ENCODE assay signal across 23 mouse cellular contexts in genomic region chr13:90425379-90425778, GRCm38 (mm10).
DNase-seq lines count a peak whose midpoint lies in the region; ATAC-seq and TF ChIP-seq lines count a peak whose summit lies in the region.
"Had no signal": no experiment of that assay in that cellular context is flagged by ENCODE, and none has a peak within 500 bp of the region (broad histone marks: within the 10 kb centered on the region; RNA-seq: fewer than 3 reads in every experiment).

No protein-coding gene starts in this region.

- 37% methylated on average over 1 of the region's 1 CpGs for WGBS in intestine, embryonic 14.5 days
- WGBS in intestine, postnatal 0 days: 67% methylated on average over 1 of the region's 1 CpGs
- 32% methylated on average over 1 of the region's 1 CpGs for WGBS in limb, embryonic 13.5 days
- WGBS in limb, embryonic 10.5 days: 20% methylated on average over 1 of the region's 1 CpGs
- WGBS in embryonic facial prominence, embryonic 10.5 days: 40% methylated on average over 1 of the region's 1 CpGs

- no peaks in the 10 kb centered on the region for H3K27me3 ChIP-seq in intestine, embryonic 14.5 days (replicated peaks; ENCODE audit: control insufficient read depth, insufficient read depth, low read length)
- H3K27me3 ChIP-seq in intestine, postnatal 0 days (replicated peaks; ENCODE audit: control insufficient read depth, insufficient read depth, low read length): no peaks in the 10 kb centered on the region
- H3K27me3 ChIP-seq in limb, embryonic 13.5 days: no peaks in the 10 kb centered on the region
- no peaks in the 10 kb centered on the region for H3K27me3 ChIP-seq in limb, embryonic 10.5 days (ENCODE audit: low read depth, poor library complexity, severe bottlenecking)
- H3K27me3 ChIP-seq in embryonic facial prominence, embryonic 10.5 days (replicated peaks; ENCODE audit: low read depth, poor library complexity, severe bottlenecking): no peaks in the 10 kb centered on the region
- H3K27me3 ChIP-seq: forebrain, embryonic 15.5 days; limb, embryonic 12.5 days; liver, embryonic 12.5 days; midbrain, embryonic 13.5 days; neural tube, embryonic 13.5 days had no signal

- H3K4me2 ChIP-seq in intestine, embryonic 14.5 days (ENCODE audit: low read length): no peak overlapping the region
- H3K4me2 ChIP-seq in intestine, postnatal 0 days (replicated peaks; ENCODE audit: low read depth): no peak overlapping the region
- no peak overlapping the region for H3K4me2 ChIP-seq in limb, embryonic 13.5 days (replicated peaks)
- H3K4me2 ChIP-seq: forebrain, embryonic 15.5 days; limb, embryonic 12.5 days; liver, embryonic 12.5 days; midbrain, embryonic 13.5 days; neural tube, embryonic 13.5 days had no signal

- no peak for TF ChIP-seq CTCF in intestine, postnatal 0 days (IDR thresholded peaks at IDR 0.05; ENCODE audit: low read depth)
- TF ChIP-seq CTCF in brain, embryonic 14.5 days (IDR thresholded peaks at IDR 0.05; ENCODE audit: borderline replicate concordance, extremely low read depth, insufficient read depth, insufficient read length): no peak

- H3K4me3 ChIP-seq in intestine, embryonic 14.5 days (ENCODE audit: low read depth, low read length): no peak overlapping the region
- H3K4me3 ChIP-seq in intestine, postnatal 0 days (ENCODE audit: low read depth, low read length): no peak overlapping the region
- H3K4me3 ChIP-seq in limb, embryonic 13.5 days: no peak overlapping the region
- H3K4me3 ChIP-seq in limb, embryonic 10.5 days: no peak overlapping the region
- no peak overlapping the region for H3K4me3 ChIP-seq in embryonic facial prominence, embryonic 10.5 days
- H3K4me3 ChIP-seq: forebrain, embryonic 15.5 days; heart, embryonic 10.5 days; limb, embryonic 12.5 days; liver, embryonic 12.5 days; midbrain, embryonic 13.5 days; neural tube, embryonic 13.5 days had no signal

- TF ChIP-seq POLR2A in brain, embryonic 14.5 days (IDR thresholded peaks at IDR 0.05; ENCODE audit: borderline replicate concordance, extremely low read depth, insufficient read depth, insufficient read length, poor library complexity, severe bottlenecking): no peak

- ATAC-seq in intestine, embryonic 14.5 days (replicated peaks; ENCODE audit: low FRiP score, low TSS enrichment, low read depth): 0 out of 2 replicates have a peak, but pooled peaks have one; percentile 53
- no peak for ATAC-seq in intestine, postnatal 0 days
- ATAC-seq in limb, embryonic 13.5 days (ENCODE audit: low FRiP score, low read depth): peak; percentile 28; the same call in 1 of the 2 replicates
- ATAC-seq: forebrain, embryonic 15.5 days; hindbrain, postnatal 0 days; liver, embryonic 12.5 days; midbrain, embryonic 13.5 days had no signal

- no peak for DNase-seq in intestine, embryonic 14.5 days (ENCODE audit: low spot score)
- no peak for DNase-seq in limb, embryonic 10.5 days (ENCODE audit: low spot score)
- peak; percentile 4 for DNase-seq in brain, embryonic 14.5 days (ENCODE audit: low read depth)
- DNase-seq in embryonic facial prominence, embryonic 10.5 days (ENCODE audit: low spot score): no peak
- no peak for DNase-seq in layer of hippocampus, adult 8-10 months (ENCODE audit: low spot score in 2 of 2)
- DNase-seq: cerebellum, adult 11-12 months; cerebellum, postnatal 14 days; gastrocnemius, postnatal 10 days; kidney, postnatal 10 days; lung, adult 18-20 months; lung, postnatal 10 days; retina, postnatal 1 day; right cerebral cortex, postnatal 25 days; spleen, adult 18-20 months had no signal

- H3K9me3 ChIP-seq in intestine, embryonic 14.5 days (ENCODE audit: control insufficient read depth, low read length): no peaks in the 10 kb centered on the region
- H3K9me3 ChIP-seq in intestine, postnatal 0 days (ENCODE audit: control insufficient read depth): no peaks in the 10 kb centered on the region
- 0 out of 2 replicates have a peak, but pooled peaks cover 2% of the 10 kb centered on the region for H3K9me3 ChIP-seq in limb, embryonic 13.5 days
- H3K9me3 ChIP-seq in limb, embryonic 10.5 days (replicated peaks): no peaks in the 10 kb centered on the region
- peaks cover 4% of the 10 kb centered on the region; the same call in 1 of the 2 replicates for H3K9me3 ChIP-seq in embryonic facial prominence, embryonic 10.5 days
- H3K9me3 ChIP-seq: forebrain, embryonic 15.5 days; heart, embryonic 10.5 days; liver, embryonic 12.5 days; midbrain, embryonic 13.5 days had no signal

- H3K9ac ChIP-seq in intestine, embryonic 14.5 days (ENCODE audit: low read length): no peak overlapping the region
- no peak overlapping the region for H3K9ac ChIP-seq in intestine, postnatal 0 days (ENCODE audit: low read depth, low read length)
- H3K9ac ChIP-seq in limb, embryonic 13.5 days: no peak overlapping the region
- H3K9ac ChIP-seq: forebrain, embryonic 15.5 days; limb, embryonic 12.5 days; liver, embryonic 12.5 days; midbrain, embryonic 13.5 days; neural tube, embryonic 13.5 days had no signal

- H3K4me1 ChIP-seq in intestine, embryonic 14.5 days (replicated peaks; ENCODE audit: control insufficient read depth, insufficient read depth, low read length): no peaks in the 10 kb centered on the region
- no peaks in the 10 kb centered on the region for H3K4me1 ChIP-seq in intestine, postnatal 0 days (replicated peaks; ENCODE audit: control insufficient read depth, insufficient read depth, low read length)
- H3K4me1 ChIP-seq in limb, embryonic 13.5 days: peaks cover 15% of the 10 kb centered on the region
- peaks cover 6% of the 10 kb centered on the region; the same call in 1 of the 2 replicates for H3K4me1 ChIP-seq in limb, embryonic 10.5 days
- H3K4me1 ChIP-seq in embryonic facial prominence, embryonic 10.5 days: peaks cover 12% of the 10 kb centered on the region
- H3K4me1 ChIP-seq: forebrain, embryonic 15.5 days; heart, embryonic 10.5 days; liver, embryonic 12.5 days; midbrain, embryonic 13.5 days; neural tube, embryonic 13.5 days had no signal

- no peak overlapping the region for H3K27ac ChIP-seq in intestine, embryonic 14.5 days (ENCODE audit: low read depth)
- no peak overlapping the region for H3K27ac ChIP-seq in intestine, postnatal 0 days (ENCODE audit: low read depth, low read length)
- no peak overlapping the region for H3K27ac ChIP-seq in limb, embryonic 13.5 days
- no peak overlapping the region; the same call in 1 of the 2 replicates for H3K27ac ChIP-seq in limb, embryonic 10.5 days
- H3K27ac ChIP-seq in embryonic facial prominence, embryonic 10.5 days (replicated peaks): peak overlapping the region; percentile 24; the same call in 1 of the 2 replicates
- H3K27ac ChIP-seq: forebrain, embryonic 15.5 days; heart, embryonic 10.5 days; hindbrain, postnatal 0 days; limb, embryonic 12.5 days; liver, embryonic 12.5 days; midbrain, embryonic 13.5 days; neural tube, embryonic 13.5 days had no signal

- no peaks in the 10 kb centered on the region for H3K36me3 ChIP-seq in intestine, embryonic 14.5 days (ENCODE audit: control insufficient read depth, insufficient read depth, low read length)
- no peaks in the 10 kb centered on the region for H3K36me3 ChIP-seq in intestine, postnatal 0 days (ENCODE audit: control insufficient read depth, insufficient read depth)
- H3K36me3 ChIP-seq in limb, embryonic 13.5 days: no peaks in the 10 kb centered on the region
- no peaks in the 10 kb centered on the region for H3K36me3 ChIP-seq in limb, embryonic 10.5 days
- no peaks in the 10 kb centered on the region for H3K36me3 ChIP-seq in embryonic facial prominence, embryonic 10.5 days (replicated peaks)
- H3K36me3 ChIP-seq: forebrain, embryonic 15.5 days; heart, embryonic 10.5 days; limb, embryonic 12.5 days; liver, embryonic 12.5 days; midbrain, embryonic 13.5 days; neural tube, embryonic 13.5 days had no signal
